Mouse (Mus musculus): ENCODE data around the gene Cdkl1. TPM values are rescaled to one million over a fixed set of nuclear protein-coding genes. Genes with fewer than 3 reads are reported as not detected.

The Cdkl1 gene
- polyA plus RNA-seq, 1 experiment, result 0.08 TPM

DNA sequence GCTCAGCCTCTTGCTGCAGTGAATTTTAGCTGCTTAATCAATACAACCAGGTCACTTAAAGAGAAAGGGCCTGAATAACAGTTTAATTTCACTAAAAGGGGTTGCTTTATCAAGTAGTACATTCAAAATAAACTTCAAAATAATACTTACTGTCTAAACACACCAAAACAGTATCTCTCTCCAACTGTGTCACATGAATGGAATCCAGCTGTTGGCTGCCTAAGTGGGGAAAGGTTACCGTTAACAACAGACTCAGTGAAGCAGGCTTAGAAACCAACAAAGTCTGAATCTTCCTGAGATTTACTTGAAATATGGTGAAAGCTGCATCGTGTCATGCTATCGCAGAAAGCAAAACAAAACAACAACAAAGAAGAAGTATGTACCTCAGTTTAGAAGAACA is 21.9 kb upstream of the Cdkl1 start:
- peaks cover 97% of the 10 kb centered on the region for H3K36me3 ChIP-seq (ENCODE audit: control insufficient read depth)
- no peak overlapping the region for H3K4me3 ChIP-seq (replicated peaks)
- H3K9me3 ChIP-seq (ENCODE audit: control insufficient read depth, low read length), result no peaks in the 10 kb centered on the region
- TF ChIP-seq GATA1 (IDR thresholded peaks at IDR 0.05; ENCODE audit: low read length) (no peak), TAL1 (IDR thresholded peaks at IDR 0.05; ENCODE audit: low read length) (no peak)
- no peaks in the 10 kb centered on the region for H3K27me3 ChIP-seq (ENCODE audit: control insufficient read depth)
- H3K4me1 ChIP-seq (ENCODE audit: control insufficient read depth), result peaks cover 2% of the 10 kb centered on the region; the same call in 1 of the 2 replicates

DNA sequence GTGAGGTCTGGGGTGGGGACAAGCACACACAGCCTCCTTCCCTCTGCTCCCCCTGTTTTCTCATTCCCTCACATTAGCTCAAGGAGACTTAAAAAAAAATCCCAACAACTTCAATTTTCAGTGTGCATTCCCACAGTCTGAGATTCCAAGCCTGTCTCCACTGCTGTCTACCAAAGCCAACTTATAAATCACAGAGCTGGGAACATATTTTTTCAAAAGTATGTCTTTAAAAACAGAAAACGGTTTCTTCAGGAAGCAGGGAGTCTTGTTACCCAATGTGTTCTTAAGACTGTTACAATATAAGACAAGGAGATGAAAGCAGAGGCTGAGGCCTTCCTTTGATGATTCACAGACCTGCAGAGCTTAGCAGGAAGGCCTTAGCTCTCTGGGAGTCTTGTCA is 20.9 kb upstream of the Cdkl1 start:
- peaks cover 5% of the 10 kb centered on the region for H3K4me1 ChIP-seq (ENCODE audit: control insufficient read depth)
- no peaks in the 10 kb centered on the region for H3K27me3 ChIP-seq (ENCODE audit: control insufficient read depth)
- no peak for TF ChIP-seq GATA1 (IDR thresholded peaks at IDR 0.05; ENCODE audit: low read length)
- no peak for TF ChIP-seq TAL1 (IDR thresholded peaks at IDR 0.05; ENCODE audit: low read length)
- no peak overlapping the region for H3K4me3 ChIP-seq (replicated peaks)
- peaks cover 97% of the 10 kb centered on the region for H3K36me3 ChIP-seq (ENCODE audit: control insufficient read depth)
- H3K9me3 ChIP-seq (ENCODE audit: control insufficient read depth, low read length), result no peaks in the 10 kb centered on the region

DNA sequence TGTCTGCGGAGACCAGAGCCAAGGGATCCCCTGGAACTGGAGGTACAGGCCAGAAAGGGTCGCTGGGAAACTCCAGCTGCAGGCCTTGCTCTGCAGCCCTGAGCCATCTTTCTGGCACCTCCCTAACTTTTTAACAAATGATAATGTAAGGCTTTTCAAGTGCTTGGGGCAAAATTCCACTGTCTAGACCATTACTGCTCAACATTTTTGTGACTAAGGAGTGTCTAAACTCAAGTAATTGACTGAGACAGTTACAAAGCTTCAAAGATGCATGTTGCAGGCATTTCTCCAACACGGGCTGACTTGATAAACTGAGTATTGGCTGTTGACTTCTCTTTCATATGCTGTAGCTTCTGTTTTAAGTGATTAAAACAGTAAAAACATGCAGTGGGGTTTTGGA is 18.4 kb upstream of the Cdkl1 start:
- H3K9me3 ChIP-seq (ENCODE audit: control insufficient read depth, low read length), result no peaks in the 10 kb centered on the region
- H3K4me1 ChIP-seq (ENCODE audit: control insufficient read depth), result peaks cover 18% of the 10 kb centered on the region
- TF ChIP-seq TAL1 (IDR thresholded peaks at IDR 0.05; ENCODE audit: low read length) (no peak), GATA1 (IDR thresholded peaks at IDR 0.05; ENCODE audit: low read length) (no peak)
- peaks cover 97% of the 10 kb centered on the region for H3K36me3 ChIP-seq (ENCODE audit: control insufficient read depth)
- no peak overlapping the region for H3K4me3 ChIP-seq (replicated peaks)
- no peaks in the 10 kb centered on the region for H3K27me3 ChIP-seq (ENCODE audit: control insufficient read depth)

DNA sequence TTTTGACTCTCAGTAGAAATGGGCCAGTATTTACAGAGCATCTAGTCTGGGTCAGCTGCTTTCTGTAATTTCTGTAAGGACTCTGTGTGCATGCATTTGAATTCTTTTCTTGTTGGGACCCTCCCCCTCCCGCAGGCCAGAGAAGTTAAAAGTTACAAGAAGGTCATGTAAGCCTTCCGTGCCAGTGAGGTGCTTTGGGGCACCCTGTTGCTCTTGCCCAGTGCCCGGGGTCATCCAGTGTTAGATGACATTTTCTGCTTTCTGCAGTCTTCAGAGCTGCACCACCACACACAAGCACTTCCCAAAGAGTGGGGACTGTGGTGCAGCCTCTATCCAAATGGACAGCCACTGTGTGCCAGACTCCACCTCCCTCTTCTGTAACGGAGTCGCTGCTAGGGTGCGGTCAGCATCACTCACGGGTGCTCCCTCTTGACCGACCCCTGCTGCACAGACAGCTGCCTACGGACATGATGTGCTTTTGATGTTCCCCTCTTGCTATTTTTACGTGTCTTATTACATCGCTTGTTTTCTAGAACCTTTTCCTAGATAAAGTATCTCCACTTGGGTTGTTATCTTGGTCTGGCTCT is 16.4 kb upstream of the Cdkl1 start:
- TF ChIP-seq GATA1 (IDR thresholded peaks at IDR 0.05; ENCODE audit: low read length), result no peak
- TF ChIP-seq TAL1 (IDR thresholded peaks at IDR 0.05; ENCODE audit: low read length), result no peak
- Histone ChIP-seq H3K9me3 (ENCODE audit: control insufficient read depth, low read length) (no peaks in the 10 kb centered on the region), H3K4me3 (replicated peaks) (no peak overlapping the region), H3K27me3 (ENCODE audit: control insufficient read depth) (no peaks in the 10 kb centered on the region), H3K4me1 (ENCODE audit: control insufficient read depth) (peaks cover 25% of the 10 kb centered on the region), H3K36me3 (ENCODE audit: control insufficient read depth) (peaks cover 97% of the 10 kb centered on the region)

DNA sequence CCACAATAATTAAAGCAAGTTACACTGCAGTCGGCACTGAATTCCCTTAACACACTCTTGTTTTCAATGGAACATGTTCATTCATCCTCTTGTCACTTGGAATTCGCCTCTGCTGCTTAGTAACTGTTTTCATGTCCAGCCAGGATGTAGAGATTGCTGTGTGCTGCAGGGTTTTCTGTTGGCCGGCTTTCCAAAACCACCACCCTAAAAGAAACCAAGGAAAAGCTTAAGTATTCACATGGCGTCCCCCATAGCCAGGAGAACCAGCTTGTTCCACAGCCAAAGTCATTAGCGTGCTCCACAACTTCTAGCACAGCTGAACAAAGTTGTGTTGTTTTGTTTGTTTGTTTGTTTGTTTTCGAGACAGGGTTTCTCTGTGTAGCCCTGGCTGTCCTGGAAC is 14.1 kb upstream of the Cdkl1 start:
- H3K36me3 ChIP-seq (ENCODE audit: control insufficient read depth), result peaks cover 99% of the 10 kb centered on the region
- TF ChIP-seq GATA1 (IDR thresholded peaks at IDR 0.05; ENCODE audit: low read length) (no peak), TAL1 (IDR thresholded peaks at IDR 0.05; ENCODE audit: low read length) (no peak)

DNA sequence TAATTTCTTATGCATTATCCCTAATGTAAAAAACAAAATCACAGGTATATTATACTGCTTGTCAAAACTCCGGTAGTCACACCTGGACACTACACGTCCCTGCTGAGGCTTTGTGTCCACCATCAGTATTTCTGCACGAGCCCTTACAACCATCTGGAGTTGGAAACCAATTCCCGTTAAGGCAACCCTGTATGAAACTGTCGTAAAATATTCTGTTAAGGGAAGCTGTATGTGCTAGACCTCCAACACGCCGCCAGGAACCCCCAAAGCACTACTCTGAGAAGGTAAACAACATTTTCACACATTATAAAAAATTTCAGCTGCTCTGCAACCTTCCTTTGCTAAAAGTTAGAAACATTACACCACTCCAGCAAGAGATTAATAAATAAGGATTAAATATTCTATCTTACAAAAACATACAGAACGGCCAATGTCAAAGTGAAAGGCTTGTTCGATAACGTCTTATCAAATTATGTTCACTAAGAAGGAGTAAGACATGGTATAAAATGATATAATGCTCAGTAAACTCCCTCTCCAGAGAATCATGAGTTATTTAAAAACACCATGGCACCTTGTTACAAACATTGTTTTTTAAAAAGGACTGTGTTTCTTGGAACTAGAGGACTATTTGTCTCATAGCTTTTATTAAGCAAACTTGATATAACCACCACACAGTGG is 13.5 kb upstream of the Cdkl1 start:
- Histone ChIP-seq H3K4me1 (ENCODE audit: control insufficient read depth) (peaks cover 32% of the 10 kb centered on the region), H3K36me3 (ENCODE audit: control insufficient read depth) (peaks cover 92% of the 10 kb centered on the region), H3K27me3 (ENCODE audit: control insufficient read depth) (no peaks in the 10 kb centered on the region), H3K9me3 (ENCODE audit: control insufficient read depth, low read length) (no peaks in the 10 kb centered on the region), H3K4me3 (replicated peaks) (no peak overlapping the region)
- TF ChIP-seq GATA1 (IDR thresholded peaks at IDR 0.05; ENCODE audit: low read length) (no peak), TAL1 (IDR thresholded peaks at IDR 0.05; ENCODE audit: low read length) (no peak)

More for the DNA sequence above, 14.1 kb upstream of the Cdkl1 start:
- H3K9me3 ChIP-seq (ENCODE audit: control insufficient read depth, low read length), result no peaks in the 10 kb centered on the region
- no peak overlapping the region for H3K4me3 ChIP-seq (replicated peaks)
- H3K27me3 ChIP-seq (ENCODE audit: control insufficient read depth), result no peaks in the 10 kb centered on the region
- H3K4me1 ChIP-seq (ENCODE audit: control insufficient read depth), result peaks cover 32% of the 10 kb centered on the region

DNA sequence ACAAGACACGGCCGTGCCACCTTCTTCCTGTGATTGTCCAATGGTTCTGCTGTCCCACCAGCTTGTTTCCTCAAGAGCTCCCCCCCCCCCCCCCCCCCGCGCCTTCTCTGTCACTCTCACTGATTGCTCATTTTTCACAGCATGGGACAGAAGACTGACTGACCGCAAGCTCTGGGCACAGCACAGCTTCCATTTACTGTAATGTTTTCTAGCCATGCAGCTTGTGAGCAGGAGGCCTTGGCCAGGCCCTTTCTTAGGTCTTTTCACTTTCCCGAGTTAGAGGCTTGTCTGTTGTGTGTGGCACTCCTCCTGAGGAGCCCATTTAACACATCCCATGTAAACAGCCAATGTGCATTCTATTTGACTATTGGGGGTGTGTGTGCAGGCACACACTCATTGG is 12.1 kb upstream of the Cdkl1 start:
- no peak overlapping the region for H3K4me3 ChIP-seq (replicated peaks)
- no peaks in the 10 kb centered on the region for H3K27me3 ChIP-seq (ENCODE audit: control insufficient read depth)
- no peak for TF ChIP-seq TAL1 (IDR thresholded peaks at IDR 0.05; ENCODE audit: low read length)
- no peak for TF ChIP-seq GATA1 (IDR thresholded peaks at IDR 0.05; ENCODE audit: low read length)
- peaks cover 40% of the 10 kb centered on the region for H3K4me1 ChIP-seq (ENCODE audit: control insufficient read depth)
- H3K9me3 ChIP-seq (ENCODE audit: control insufficient read depth, low read length), result no peaks in the 10 kb centered on the region
- H3K36me3 ChIP-seq (ENCODE audit: control insufficient read depth), result peaks cover 79% of the 10 kb centered on the region

DNA sequence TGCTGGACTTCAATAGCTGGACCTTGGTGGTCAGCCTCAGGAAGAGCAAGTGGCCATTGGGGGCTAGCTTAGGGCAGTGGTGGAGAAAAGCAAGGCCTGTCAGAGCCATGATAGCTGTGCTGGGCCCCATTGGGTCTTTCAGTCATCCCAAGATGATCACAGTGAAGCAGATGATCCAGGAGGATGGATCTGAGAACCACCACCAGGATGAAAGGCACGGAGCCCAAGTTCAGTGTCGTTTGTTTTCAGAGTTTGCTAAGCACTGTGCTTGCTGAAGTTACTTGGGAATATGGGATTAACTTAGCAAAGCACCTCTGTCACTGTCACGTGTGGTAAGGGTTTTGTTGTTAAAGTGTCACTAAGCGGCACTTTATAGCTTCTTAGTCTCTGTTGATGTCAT is 9.5 kb upstream of the Cdkl1 start:
- Histone ChIP-seq H3K27me3 (ENCODE audit: control insufficient read depth) (no peaks in the 10 kb centered on the region), H3K4me1 (ENCODE audit: control insufficient read depth) (peaks cover 43% of the 10 kb centered on the region), H3K36me3 (ENCODE audit: control insufficient read depth) (peaks cover 53% of the 10 kb centered on the region), H3K9me3 (ENCODE audit: control insufficient read depth, low read length) (no peaks in the 10 kb centered on the region), H3K4me3 (replicated peaks) (no peak overlapping the region)
- no peak for TF ChIP-seq TAL1 (IDR thresholded peaks at IDR 0.05; ENCODE audit: low read length)

DNA sequence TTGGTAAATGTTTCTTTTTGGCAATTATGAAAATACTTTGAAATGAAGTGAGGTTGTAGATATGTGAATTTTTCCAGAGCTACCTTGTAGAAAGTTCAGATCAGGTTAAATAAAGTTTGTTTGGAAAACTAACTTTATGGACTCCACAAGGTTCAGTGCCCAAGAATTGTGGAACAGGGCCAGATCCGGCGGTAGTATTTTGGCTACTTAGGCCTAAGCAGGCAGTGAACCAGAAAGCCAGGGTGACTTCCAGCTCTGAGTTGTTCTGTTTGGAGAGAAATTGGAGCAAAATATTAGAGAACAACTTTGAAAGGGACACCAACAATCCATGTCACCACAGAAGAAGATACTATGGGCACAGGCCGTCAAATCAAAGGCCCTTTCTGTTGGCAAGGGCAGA is 5.2 kb upstream of the Cdkl1 start:
- H3K4me3 ChIP-seq (replicated peaks), result no peak overlapping the region
- TF ChIP-seq GATA1 (IDR thresholded peaks at IDR 0.05; ENCODE audit: low read length) (no peak), TAL1 (IDR thresholded peaks at IDR 0.05; ENCODE audit: low read length) (no peak)
- H3K4me1 ChIP-seq (ENCODE audit: control insufficient read depth), result peaks cover 40% of the 10 kb centered on the region
- no peaks in the 10 kb centered on the region for H3K9me3 ChIP-seq (ENCODE audit: control insufficient read depth, low read length)
- peaks cover 11% of the 10 kb centered on the region for H3K36me3 ChIP-seq (ENCODE audit: control insufficient read depth)
- peaks cover 31% of the 10 kb centered on the region for H3K27me3 ChIP-seq (ENCODE audit: control insufficient read depth)

Data from erythroblast, embryonic 14.5 days (primary cell).